Mouse (Mus musculus): ENCODE measurements at regions not wholly inside any gene's neighbourhood (a gene's known extent, or its start where the extent isn't known, plus 50 kb on each side); places are given as distances from the start of the nearest gene placed in this dataset.

DNA sequence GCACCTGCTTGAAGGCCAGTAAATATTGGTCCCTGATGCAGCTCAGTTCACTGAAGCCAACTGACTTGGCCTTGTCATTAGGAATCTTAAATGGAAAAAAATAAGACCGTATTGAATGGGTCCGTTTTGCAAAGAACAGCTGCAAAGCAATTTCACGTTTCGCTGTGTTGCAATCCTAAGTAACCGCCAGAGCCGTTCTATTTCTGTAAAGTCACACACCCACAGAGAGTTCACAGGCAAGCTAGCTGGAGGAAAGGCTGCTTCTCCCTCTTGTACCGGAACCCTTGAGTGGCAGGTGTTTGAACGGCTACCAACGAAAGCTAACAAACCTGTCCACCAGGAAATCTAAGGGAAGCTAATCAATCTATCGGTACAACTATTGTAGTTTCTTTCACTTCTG lies 80.6 kb upstream of the F13a1 start:
- no peak overlapping the region for H3K4me3 ChIP-seq (replicated peaks; ENCODE audit: low read length)
- no peaks in the 10 kb centered on the region for H3K36me3 ChIP-seq (ENCODE audit: control insufficient read depth, insufficient read depth, low read length)
- H3K9me3 ChIP-seq (replicated peaks; ENCODE audit: control insufficient read depth, low read length) = no peaks in the 10 kb centered on the region
- H3K27me3 ChIP-seq (ENCODE audit: control insufficient read depth, insufficient read depth, low read length) = no peaks in the 10 kb centered on the region
- no peak overlapping the region for H3K4me2 ChIP-seq (ENCODE audit: low read depth, low read length)
- 58% methylated on average over 10 of the region's 10 CpGs for WGBS
- H3K9ac ChIP-seq (ENCODE audit: low read length) = no peak overlapping the region
- no peaks in the 10 kb centered on the region for H3K4me1 ChIP-seq (ENCODE audit: control insufficient read depth, insufficient read depth, low read length)
- H3K27ac ChIP-seq (ENCODE audit: low read length) = no peak overlapping the region; the same call in 1 of the 2 replicates
- ATAC-seq (ENCODE audit: insufficient read depth, low FRiP score) = 0 out of 2 replicates have a peak, but pooled peaks have one; percentile 68

DNA sequence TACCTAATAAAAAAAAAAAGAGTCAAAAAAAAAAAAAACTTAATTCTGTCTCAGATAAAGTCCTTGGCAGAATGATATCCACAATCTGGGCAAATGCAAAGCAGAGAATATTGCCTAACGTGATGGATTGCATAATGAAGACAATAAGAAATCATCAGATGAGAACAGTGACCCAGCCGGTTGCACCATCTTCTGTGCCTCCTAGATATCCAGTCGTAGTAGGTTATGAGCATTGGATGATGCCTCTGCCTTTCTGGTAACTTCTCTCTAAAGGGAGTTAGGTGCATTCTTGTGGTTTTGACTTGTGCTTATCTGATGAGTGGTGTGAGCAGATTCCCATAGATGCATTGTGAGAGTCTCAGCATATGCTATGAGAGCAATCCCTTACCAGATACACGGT lies 71.6 kb upstream of the F13a1 start:
- H3K9me3 ChIP-seq (replicated peaks; ENCODE audit: control insufficient read depth, low read length) = no peaks in the 10 kb centered on the region
- WGBS = 82% methylated on average over 4 of the region's 4 CpGs
- H3K27me3 ChIP-seq (ENCODE audit: control insufficient read depth, insufficient read depth, low read length) = no peaks in the 10 kb centered on the region
- no peak overlapping the region for H3K4me3 ChIP-seq (replicated peaks; ENCODE audit: low read length)
- H3K36me3 ChIP-seq (ENCODE audit: control insufficient read depth, insufficient read depth, low read length) = no peaks in the 10 kb centered on the region
- ATAC-seq (ENCODE audit: insufficient read depth, low FRiP score) = no peak
- no peak overlapping the region for H3K27ac ChIP-seq (ENCODE audit: low read length)
- no peaks in the 10 kb centered on the region for H3K4me1 ChIP-seq (ENCODE audit: control insufficient read depth, insufficient read depth, low read length)
- H3K4me2 ChIP-seq (ENCODE audit: low read depth, low read length) = no peak overlapping the region
- H3K9ac ChIP-seq (ENCODE audit: low read length) = no peak overlapping the region

DNA sequence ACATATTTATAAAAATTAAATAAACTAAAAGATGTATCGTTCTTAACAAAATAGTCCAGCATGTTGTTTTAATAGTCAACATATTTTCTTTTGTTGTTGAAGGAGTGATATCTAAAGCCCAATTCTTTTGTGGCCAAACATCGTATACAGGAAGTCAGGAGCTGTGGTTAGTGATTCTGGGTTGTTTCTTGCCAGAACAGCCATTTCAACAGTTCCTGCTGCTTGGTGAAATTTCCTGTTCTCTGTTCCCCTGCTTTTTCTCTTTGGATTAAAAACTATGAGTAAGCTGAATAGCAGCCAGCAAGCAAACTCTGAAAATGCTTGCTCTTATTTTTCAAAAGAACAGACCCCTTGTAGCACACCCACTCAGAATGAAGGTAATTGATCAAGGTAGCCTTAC lies 70.2 kb upstream of the F13a1 start:
- Histone ChIP-seq H3K4me1 (ENCODE audit: control insufficient read depth, insufficient read depth, low read length) (no peaks in the 10 kb centered on the region), H3K9me3 (replicated peaks; ENCODE audit: control insufficient read depth, low read length) (no peaks in the 10 kb centered on the region), H3K9ac (ENCODE audit: low read length) (no peak overlapping the region), H3K27ac (ENCODE audit: low read length) (no peak overlapping the region), H3K4me2 (ENCODE audit: low read depth, low read length) (no peak overlapping the region), H3K27me3 (ENCODE audit: control insufficient read depth, insufficient read depth, low read length) (no peaks in the 10 kb centered on the region), H3K4me3 (replicated peaks; ENCODE audit: low read length) (no peak overlapping the region), H3K36me3 (ENCODE audit: control insufficient read depth, insufficient read depth, low read length) (no peaks in the 10 kb centered on the region)
- no peak for ATAC-seq (ENCODE audit: insufficient read depth, low FRiP score)
- 68% methylated on average over 2 of the region's 2 CpGs for WGBS

DNA sequence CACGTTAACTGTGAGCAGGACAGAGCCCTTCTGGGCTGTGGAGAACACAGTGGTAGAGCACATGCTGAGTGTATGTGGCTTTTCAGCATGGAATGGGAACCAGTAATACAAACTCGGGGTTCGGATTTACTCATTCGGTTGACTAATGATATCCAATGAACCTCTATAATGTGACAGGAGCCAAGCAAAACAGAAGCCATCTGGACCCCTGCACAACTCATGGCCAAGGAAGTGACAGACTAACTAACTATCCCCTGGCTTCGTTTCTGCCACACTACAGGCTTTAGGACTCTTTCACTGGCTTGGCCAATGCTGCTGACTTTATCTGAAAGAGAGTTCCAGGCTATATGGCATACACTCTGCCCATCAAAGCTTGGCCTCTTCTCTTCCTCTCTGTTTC lies 64.3 kb upstream of the F13a1 start:
- Histone ChIP-seq H3K4me1 (ENCODE audit: control insufficient read depth, insufficient read depth, low read length) (no peaks in the 10 kb centered on the region), H3K9me3 (replicated peaks; ENCODE audit: control insufficient read depth, low read length) (no peaks in the 10 kb centered on the region), H3K27me3 (ENCODE audit: control insufficient read depth, insufficient read depth, low read length) (no peaks in the 10 kb centered on the region), H3K4me3 (replicated peaks; ENCODE audit: low read length) (no peak overlapping the region), H3K4me2 (ENCODE audit: low read depth, low read length) (no peak overlapping the region), H3K36me3 (ENCODE audit: control insufficient read depth, insufficient read depth, low read length) (no peaks in the 10 kb centered on the region), H3K9ac (ENCODE audit: low read length) (no peak overlapping the region), H3K27ac (ENCODE audit: low read length) (no peak overlapping the region)
- ATAC-seq (ENCODE audit: insufficient read depth, low FRiP score) = no peak
- 81% methylated on average over 5 of the region's 5 CpGs for WGBS

DNA sequence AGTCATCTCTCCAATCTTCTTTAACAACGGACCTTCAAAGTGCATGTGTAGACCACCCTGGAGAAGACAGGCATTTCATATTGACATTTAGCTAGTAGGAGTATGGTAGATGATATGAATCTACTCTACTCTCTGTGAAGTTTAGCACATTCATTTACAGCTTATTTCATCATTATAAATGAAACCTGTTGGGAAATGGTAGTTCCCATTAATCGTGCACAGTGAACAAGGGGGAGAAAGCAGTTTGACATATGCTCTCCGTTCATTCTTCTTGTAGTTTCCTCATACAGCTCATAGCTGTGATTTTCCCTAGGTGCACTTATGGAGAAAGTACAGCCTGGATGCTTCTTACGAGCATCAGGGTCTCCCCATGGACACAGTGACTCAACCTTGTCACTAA lies 61.7 kb upstream of the F13a1 start:
- H3K4me2 ChIP-seq (ENCODE audit: low read depth, low read length) = no peak overlapping the region
- H3K9ac ChIP-seq (ENCODE audit: low read length) = no peak overlapping the region
- H3K27me3 ChIP-seq (ENCODE audit: control insufficient read depth, insufficient read depth, low read length) = no peaks in the 10 kb centered on the region
- H3K4me3 ChIP-seq (replicated peaks; ENCODE audit: low read length) = no peak overlapping the region
- H3K36me3 ChIP-seq (ENCODE audit: control insufficient read depth, insufficient read depth, low read length) = no peaks in the 10 kb centered on the region
- no peaks in the 10 kb centered on the region for H3K9me3 ChIP-seq (replicated peaks; ENCODE audit: control insufficient read depth, low read length)
- WGBS = 79% methylated on average over 4 of the region's 4 CpGs
- no peak overlapping the region for H3K27ac ChIP-seq (ENCODE audit: low read length)
- ATAC-seq (ENCODE audit: insufficient read depth, low FRiP score) = no peak
- no peaks in the 10 kb centered on the region for H3K4me1 ChIP-seq (ENCODE audit: control insufficient read depth, insufficient read depth, low read length)

DNA sequence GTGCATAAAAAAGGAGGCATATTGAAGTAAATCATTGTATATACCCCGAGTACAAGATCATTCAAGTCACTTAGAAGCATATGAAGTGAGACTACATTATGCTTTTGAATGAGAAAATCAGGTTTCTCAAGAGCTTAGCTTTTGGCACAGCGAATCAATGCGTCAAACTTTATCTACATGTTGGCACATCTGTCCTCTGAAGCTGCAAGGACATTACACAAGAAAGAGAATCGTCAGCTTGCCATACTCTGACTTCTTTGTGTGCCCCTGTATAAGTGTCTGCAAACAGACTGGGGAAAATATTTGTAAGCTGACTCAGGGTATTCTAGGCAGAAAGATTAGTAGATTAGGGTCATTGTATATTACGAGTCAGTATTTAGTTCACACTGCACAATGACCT lies 57.7 kb upstream of the F13a1 start:
- Histone ChIP-seq H3K9me3 (replicated peaks; ENCODE audit: control insufficient read depth, low read length) (no peaks in the 10 kb centered on the region), H3K9ac (ENCODE audit: low read length) (no peak overlapping the region), H3K4me3 (replicated peaks; ENCODE audit: low read length) (no peak overlapping the region), H3K4me1 (ENCODE audit: control insufficient read depth, insufficient read depth, low read length) (no peaks in the 10 kb centered on the region), H3K27me3 (ENCODE audit: control insufficient read depth, insufficient read depth, low read length) (no peaks in the 10 kb centered on the region), H3K27ac (ENCODE audit: low read length) (no peak overlapping the region), H3K36me3 (ENCODE audit: control insufficient read depth, insufficient read depth, low read length) (no peaks in the 10 kb centered on the region), H3K4me2 (ENCODE audit: low read depth, low read length) (no peak overlapping the region)
- WGBS = 66% methylated on average over 5 of the region's 5 CpGs
- ATAC-seq (ENCODE audit: insufficient read depth, low FRiP score) = no peak

DNA sequence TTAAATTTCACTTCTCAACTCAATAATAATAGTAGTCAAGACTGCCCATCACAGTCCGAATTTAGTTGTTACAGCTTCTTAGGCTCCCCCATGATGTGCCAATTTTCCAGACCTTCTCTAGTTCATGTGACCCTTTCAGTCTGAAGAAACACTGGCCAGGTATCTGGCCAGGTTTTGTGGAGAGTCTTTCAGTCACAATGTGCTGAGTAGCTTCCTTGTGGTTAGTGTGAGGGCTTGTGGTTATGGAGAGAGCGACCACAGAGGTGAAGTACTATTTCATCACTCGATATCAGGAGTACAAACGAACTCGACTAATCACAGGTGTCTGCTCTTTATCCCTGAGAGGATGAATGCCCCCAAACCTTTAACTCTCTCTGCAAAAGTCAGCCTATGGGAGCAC lies 56.0 kb upstream of the F13a1 start:
- H3K4me3 ChIP-seq (replicated peaks; ENCODE audit: low read length) = no peak overlapping the region
- no peak overlapping the region for H3K9ac ChIP-seq (ENCODE audit: low read length)
- no peak for ATAC-seq (ENCODE audit: insufficient read depth, low FRiP score)
- H3K9me3 ChIP-seq (replicated peaks; ENCODE audit: control insufficient read depth, low read length) = no peaks in the 10 kb centered on the region
- H3K27ac ChIP-seq (ENCODE audit: low read length) = no peak overlapping the region
- WGBS = 78% methylated on average over 5 of the region's 5 CpGs
- no peak overlapping the region for H3K4me2 ChIP-seq (ENCODE audit: low read depth, low read length)
- no peaks in the 10 kb centered on the region for H3K4me1 ChIP-seq (ENCODE audit: control insufficient read depth, insufficient read depth, low read length)
- no peaks in the 10 kb centered on the region for H3K36me3 ChIP-seq (ENCODE audit: control insufficient read depth, insufficient read depth, low read length)
- H3K27me3 ChIP-seq (ENCODE audit: control insufficient read depth, insufficient read depth, low read length) = no peaks in the 10 kb centered on the region

DNA sequence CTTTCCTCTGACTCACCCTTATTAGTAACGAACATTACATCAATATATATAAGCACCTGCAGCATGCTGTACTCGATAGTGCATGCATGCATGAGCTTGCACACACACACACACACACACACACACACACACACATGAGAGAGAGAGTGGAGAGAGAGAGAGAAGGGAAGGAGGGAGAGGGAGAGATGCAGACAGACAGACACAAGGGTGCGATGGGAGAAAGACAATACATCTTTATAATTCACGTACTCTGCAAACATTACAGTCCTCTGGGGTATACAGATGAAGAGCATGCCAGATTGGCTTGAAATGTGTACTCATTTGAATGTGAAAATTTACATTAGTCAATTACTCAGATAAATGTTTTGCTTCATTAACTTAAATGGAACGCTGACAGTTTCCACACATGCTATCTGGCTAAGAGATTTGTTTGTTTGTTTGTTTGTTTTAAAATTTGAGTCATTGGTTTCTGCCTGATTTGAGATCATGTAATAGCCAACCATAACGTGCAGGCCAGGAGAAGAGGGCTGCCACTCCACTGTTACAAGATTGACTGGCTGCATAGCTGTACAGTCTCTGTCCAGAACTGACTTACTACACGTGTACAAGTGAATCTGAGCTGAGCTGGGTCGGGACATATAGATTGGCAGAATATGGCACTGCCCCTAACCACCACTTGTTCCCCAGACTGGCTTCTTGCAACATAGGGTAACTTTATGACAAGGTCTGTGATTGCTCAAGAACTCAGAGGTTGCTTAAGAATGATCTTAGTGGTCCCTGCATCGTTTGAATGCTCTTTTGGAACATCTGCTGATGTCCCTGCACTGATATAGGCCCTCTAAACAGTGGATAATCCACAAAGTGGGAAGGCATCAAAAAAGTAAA lies 54.6 kb upstream of the F13a1 start:
- Histone ChIP-seq H3K9me3 (replicated peaks; ENCODE audit: control insufficient read depth, low read length) (no peaks in the 10 kb centered on the region), H3K4me1 (ENCODE audit: control insufficient read depth, insufficient read depth, low read length) (no peaks in the 10 kb centered on the region), H3K27me3 (ENCODE audit: control insufficient read depth, insufficient read depth, low read length) (no peaks in the 10 kb centered on the region), H3K9ac (ENCODE audit: low read length) (no peak overlapping the region), H3K4me3 (replicated peaks; ENCODE audit: low read length) (no peak overlapping the region), H3K36me3 (ENCODE audit: control insufficient read depth, insufficient read depth, low read length) (no peaks in the 10 kb centered on the region), H3K27ac (ENCODE audit: low read length) (no peak overlapping the region), H3K4me2 (ENCODE audit: low read depth, low read length) (no peak overlapping the region)
- 71% methylated on average over 9 of the region's 9 CpGs for WGBS
- ATAC-seq (ENCODE audit: insufficient read depth, low FRiP score) = no peak

DNA sequence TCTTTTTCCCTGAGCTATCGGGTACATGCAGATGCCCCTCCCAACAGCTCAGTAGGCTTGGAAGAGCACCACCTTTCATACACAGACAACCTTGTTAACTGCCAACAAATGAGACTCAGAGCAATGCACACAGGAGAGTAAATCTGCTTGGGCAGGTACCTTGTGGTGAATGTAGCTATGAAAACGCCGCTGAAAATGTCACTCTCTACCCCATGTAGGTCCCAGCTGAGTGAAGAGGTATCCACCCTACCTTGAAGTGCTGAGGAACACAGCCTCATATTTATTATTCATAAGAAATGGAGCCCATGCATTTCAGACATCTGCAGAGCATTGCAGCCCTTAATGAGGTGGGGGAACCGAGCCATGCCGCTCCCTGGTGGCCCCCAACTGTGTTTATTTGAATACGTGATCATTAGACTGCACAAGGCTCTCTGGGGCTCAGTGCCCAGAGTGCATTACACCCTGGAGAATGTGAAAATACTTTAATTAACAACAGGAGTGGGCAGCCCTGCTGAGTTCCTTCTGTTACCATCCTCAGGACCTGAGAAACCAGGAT lies 53.8 kb upstream of the F13a1 start:
- no peaks in the 10 kb centered on the region for H3K27me3 ChIP-seq (ENCODE audit: control insufficient read depth, insufficient read depth, low read length)
- whole genome bisulfite sequencing = 65% methylated on average over 6 of the region's 6 CpGs
- H3K36me3 ChIP-seq (ENCODE audit: control insufficient read depth, insufficient read depth, low read length) = no peaks in the 10 kb centered on the region
- no peak overlapping the region for H3K9ac ChIP-seq (ENCODE audit: low read length)
- ATAC-seq (ENCODE audit: insufficient read depth, low FRiP score) = no peak
- H3K4me3 ChIP-seq (replicated peaks; ENCODE audit: low read length) = no peak overlapping the region
- H3K4me1 ChIP-seq (ENCODE audit: control insufficient read depth, insufficient read depth, low read length) = no peaks in the 10 kb centered on the region
- H3K9me3 ChIP-seq (replicated peaks; ENCODE audit: control insufficient read depth, low read length) = no peaks in the 10 kb centered on the region
- H3K27ac ChIP-seq (ENCODE audit: low read length) = no peak overlapping the region
- no peak overlapping the region for H3K4me2 ChIP-seq (ENCODE audit: low read depth, low read length)

Data from stomach, embryonic 16.5 days (tissue).